Mouse (Mus musculus): ENCODE measurements around the gene Tmub2. TPM values are rescaled to one million over a fixed set of nuclear protein-coding genes. Genes with fewer than 3 reads are reported as not detected.

Gene Tmub2
- polyA plus RNA-seq (2014; fragmentation: Nextera tagmentation; extraction: Ambion mirVana): 46.7 and 51.5 TPM in 2 replicates

GRCm38 (mm10) chr11:102284501-102285094 is at the start of gene Tmub2:
Gene Tmub2, plus strand, starts transcription at chr11:102284931.
- peaks cover 6% of the 10 kb centered on the region; the same call in 1 of the 2 replicates for H3K4me1 ChIP-seq (ENCODE audit: control insufficient read depth, insufficient read depth, low read length)
- WGBS: 0% methylated on average over 32 of the region's 32 CpGs
- H3K9ac ChIP-seq (ENCODE audit: low read length): peak within 1 kb of the TSS; percentile 78
- peak; percentile 86 for ATAC-seq (ENCODE audit: insufficient number of reproducible peaks, low FRiP score, low TSS enrichment, low read depth)
- peak within 1 kb of the TSS; percentile 75 for H3K4me3 ChIP-seq (ENCODE audit: low read depth, low read length)
- H3K27ac ChIP-seq (replicated peaks; ENCODE audit: low read depth, low read length): peak within 1 kb of the TSS; percentile 56; the same call in 1 of the 2 replicates
- H3K36me3 ChIP-seq (ENCODE audit: control insufficient read depth, insufficient read depth, low read length): peaks cover 6% of the 10 kb centered on the region; the same call in 1 of the 2 replicates
- no peaks in the 10 kb centered on the region for H3K27me3 ChIP-seq (ENCODE audit: control insufficient read depth, insufficient read depth, low read length)
- H3K4me2 ChIP-seq (ENCODE audit: low read depth, severe bottlenecking): peak within 1 kb of the TSS; percentile 88
- DNase-seq (ENCODE audit: low spot score): peak; percentile 96
- H3K9me3 ChIP-seq (ENCODE audit: control insufficient read depth, low read length): no peaks in the 10 kb centered on the region

- Histone ChIP-seq H3K4me2 (ENCODE audit: low read depth, severe bottlenecking) (no peak overlapping the region), H3K4me3 (ENCODE audit: low read depth, low read length) (no peak overlapping the region), H3K27me3 (ENCODE audit: control insufficient read depth, insufficient read depth, low read length) (no peaks in the 10 kb centered on the region), H3K4me1 (ENCODE audit: control insufficient read depth, insufficient read depth, low read length) (no peaks in the 10 kb centered on the region), H3K9ac (ENCODE audit: low read length) (no peak overlapping the region), H3K27ac (replicated peaks; ENCODE audit: low read depth, low read length) (no peak overlapping the region), H3K36me3 (ENCODE audit: control insufficient read depth, insufficient read depth, low read length) (no peaks in the 10 kb centered on the region), H3K9me3 (ENCODE audit: control insufficient read depth, low read length) (no peaks in the 10 kb centered on the region)
- WGBS: 71% methylated on average over 2 of the region's 2 CpGs
- DNase-seq (ENCODE audit: low spot score): no peak
- no peak for ATAC-seq (ENCODE audit: insufficient number of reproducible peaks, low FRiP score, low TSS enrichment, low read depth)
Observed at GRCm38 (mm10) chr11:102236022-102236421, 48.7 kb upstream of the Tmub2 start.

GRCm38 (mm10) chr11:102240636-102241035 is 44.1 kb upstream of the Tmub2 start:
- H3K4me3 ChIP-seq (ENCODE audit: low read depth, low read length): no peak overlapping the region
- no peak for DNase-seq (ENCODE audit: low spot score)
- no peaks in the 10 kb centered on the region for H3K27me3 ChIP-seq (ENCODE audit: control insufficient read depth, insufficient read depth, low read length)
- no peaks in the 10 kb centered on the region for H3K9me3 ChIP-seq (ENCODE audit: control insufficient read depth, low read length)
- no peak overlapping the region for H3K27ac ChIP-seq (replicated peaks; ENCODE audit: low read depth, low read length)
- H3K4me1 ChIP-seq (ENCODE audit: control insufficient read depth, insufficient read depth, low read length): 0 out of 2 replicates have a peak, but pooled peaks cover 3% of the 10 kb centered on the region
- H3K4me2 ChIP-seq (ENCODE audit: low read depth, severe bottlenecking): no peak overlapping the region
- WGBS: 86% methylated on average over 6 of the region's 6 CpGs
- no peak overlapping the region for H3K9ac ChIP-seq (ENCODE audit: low read length)
- H3K36me3 ChIP-seq (ENCODE audit: control insufficient read depth, insufficient read depth, low read length): no peaks in the 10 kb centered on the region
- ATAC-seq (ENCODE audit: insufficient number of reproducible peaks, low FRiP score, low TSS enrichment, low read depth): no peak

GRCm38 (mm10) chr11:102241246-102241645 is 43.5 kb upstream of the Tmub2 start:
- no peak for ATAC-seq (ENCODE audit: insufficient number of reproducible peaks, low FRiP score, low TSS enrichment, low read depth)
- Histone ChIP-seq H3K36me3 (ENCODE audit: control insufficient read depth, insufficient read depth, low read length) (no peaks in the 10 kb centered on the region), H3K4me1 (ENCODE audit: control insufficient read depth, insufficient read depth, low read length) (0 out of 2 replicates have a peak, but pooled peaks cover 3% of the 10 kb centered on the region), H3K4me2 (ENCODE audit: low read depth, severe bottlenecking) (no peak overlapping the region), H3K27me3 (ENCODE audit: control insufficient read depth, insufficient read depth, low read length) (no peaks in the 10 kb centered on the region), H3K4me3 (ENCODE audit: low read depth, low read length) (no peak overlapping the region), H3K9me3 (ENCODE audit: control insufficient read depth, low read length) (no peaks in the 10 kb centered on the region), H3K9ac (ENCODE audit: low read length) (no peak overlapping the region), H3K27ac (replicated peaks; ENCODE audit: low read depth, low read length) (no peak overlapping the region)
- 79% methylated on average over 5 of the region's 5 CpGs for WGBS
- no peak for DNase-seq (ENCODE audit: low spot score)

- 0 out of 2 replicates have a peak, but pooled peaks cover 3% of the 10 kb centered on the region for H3K4me1 ChIP-seq (ENCODE audit: control insufficient read depth, insufficient read depth, low read length)
- H3K36me3 ChIP-seq (ENCODE audit: control insufficient read depth, insufficient read depth, low read length): no peaks in the 10 kb centered on the region
- no peak overlapping the region for H3K27ac ChIP-seq (replicated peaks; ENCODE audit: low read depth, low read length)
- DNase-seq (ENCODE audit: low spot score) (no peak), ATAC-seq (ENCODE audit: insufficient number of reproducible peaks, low FRiP score, low TSS enrichment, low read depth) (no peak)
- H3K9me3 ChIP-seq (ENCODE audit: control insufficient read depth, low read length): no peaks in the 10 kb centered on the region
- 48% methylated on average over 5 of the region's 5 CpGs for WGBS
- H3K4me3 ChIP-seq (ENCODE audit: low read depth, low read length): no peak overlapping the region
- no peak overlapping the region for H3K9ac ChIP-seq (ENCODE audit: low read length)
- no peak overlapping the region for H3K4me2 ChIP-seq (ENCODE audit: low read depth, severe bottlenecking)
- no peaks in the 10 kb centered on the region for H3K27me3 ChIP-seq (ENCODE audit: control insufficient read depth, insufficient read depth, low read length)
Observed at GRCm38 (mm10) chr11:102241874-102242273, 42.9 kb upstream of the Tmub2 start.

GRCm38 (mm10) chr11:102244926-102245449 is 39.7 kb upstream of the Tmub2 start:
- peak overlapping the region; percentile 46 for H3K9ac ChIP-seq (ENCODE audit: low read length)
- DNase-seq (ENCODE audit: low spot score) (peak; percentile 62), ATAC-seq (ENCODE audit: insufficient number of reproducible peaks, low FRiP score, low TSS enrichment, low read depth) (peak; percentile 58)
- no peak overlapping the region for H3K27ac ChIP-seq (replicated peaks; ENCODE audit: low read depth, low read length)
- WGBS: 3% methylated on average over 32 of the region's 32 CpGs
- peak overlapping the region; percentile 24 for H3K4me3 ChIP-seq (ENCODE audit: low read depth, low read length)
- H3K9me3 ChIP-seq (ENCODE audit: control insufficient read depth, low read length): no peaks in the 10 kb centered on the region
- no peaks in the 10 kb centered on the region for H3K36me3 ChIP-seq (ENCODE audit: control insufficient read depth, insufficient read depth, low read length)
- H3K27me3 ChIP-seq (ENCODE audit: control insufficient read depth, insufficient read depth, low read length): no peaks in the 10 kb centered on the region
- H3K4me1 ChIP-seq (ENCODE audit: control insufficient read depth, insufficient read depth, low read length): peaks cover 8% of the 10 kb centered on the region; the same call in 1 of the 2 replicates
- peak overlapping the region; percentile 63 for H3K4me2 ChIP-seq (ENCODE audit: low read depth, severe bottlenecking)

GRCm38 (mm10) chr11:102245581-102246272 is 39.0 kb upstream of the Tmub2 start:
- ATAC-seq (ENCODE audit: insufficient number of reproducible peaks, low FRiP score, low TSS enrichment, low read depth): no peak
- DNase-seq (ENCODE audit: low spot score): no peak
- Histone ChIP-seq H3K9ac (ENCODE audit: low read length) (no peak overlapping the region; the same call in 1 of the 2 replicates), H3K4me3 (ENCODE audit: low read depth, low read length) (peak overlapping the region; percentile 24; the same call in 1 of the 2 replicates), H3K4me2 (ENCODE audit: low read depth, severe bottlenecking) (peak overlapping the region; percentile 63; the same call in 1 of the 2 replicates), H3K4me1 (ENCODE audit: control insufficient read depth, insufficient read depth, low read length) (peaks cover 8% of the 10 kb centered on the region; the same call in 1 of the 2 replicates), H3K36me3 (ENCODE audit: control insufficient read depth, insufficient read depth, low read length) (no peaks in the 10 kb centered on the region), H3K27ac (replicated peaks; ENCODE audit: low read depth, low read length) (no peak overlapping the region), H3K9me3 (ENCODE audit: control insufficient read depth, low read length) (no peaks in the 10 kb centered on the region), H3K27me3 (ENCODE audit: control insufficient read depth, insufficient read depth, low read length) (no peaks in the 10 kb centered on the region)
- WGBS: 57% methylated on average over 14 of the region's 14 CpGs

GRCm38 (mm10) chr11:102246273-102246635 is 38.5 kb upstream of the Tmub2 start:
- DNase-seq (ENCODE audit: low spot score): no peak
- Histone ChIP-seq H3K36me3 (ENCODE audit: control insufficient read depth, insufficient read depth, low read length) (no peaks in the 10 kb centered on the region), H3K9ac (ENCODE audit: low read length) (no peak overlapping the region), H3K4me3 (ENCODE audit: low read depth, low read length) (no peak overlapping the region), H3K27me3 (ENCODE audit: control insufficient read depth, insufficient read depth, low read length) (no peaks in the 10 kb centered on the region), H3K27ac (replicated peaks; ENCODE audit: low read depth, low read length) (no peak overlapping the region), H3K9me3 (ENCODE audit: control insufficient read depth, low read length) (no peaks in the 10 kb centered on the region), H3K4me1 (ENCODE audit: control insufficient read depth, insufficient read depth, low read length) (peaks cover 8% of the 10 kb centered on the region; the same call in 1 of the 2 replicates), H3K4me2 (ENCODE audit: low read depth, severe bottlenecking) (no peak overlapping the region)
- ATAC-seq (ENCODE audit: insufficient number of reproducible peaks, low FRiP score, low TSS enrichment, low read depth): no peak
- WGBS: 90% methylated on average over 6 of the region's 6 CpGs

All from limb, embryonic 11.5 days (tissue).